In genomic region chr15:98119363-98119762, GRCm38 (mm10) we compare ENCODE assay signal across 21 mouse cellular contexts. TPM values are rescaled to one million over a fixed set of nuclear protein-coding genes. Genes with fewer than 3 reads are reported as not detected.
"Had no signal": no experiment of that assay in that cellular context is flagged by ENCODE, and none has a peak within 500 bp of the region (broad histone marks: within the 10 kb centered on the region; RNA-seq: fewer than 3 reads in every experiment).

No protein-coding gene starts in this region.

- DNase-seq: lung, adult 18-20 months; lung, embryonic 14.5 days; lung, postnatal 10 days; lung, postnatal 4 days; midbrain, embryonic 14.5 days; retina, postnatal 1 day; right cerebral cortex, adult 18-20 months; right cerebral cortex, postnatal 25 days; right cerebral cortex, postnatal 4 days; thymus, adult 2 months; thymus, postnatal 25 days; thymus, postnatal 4 days had no signal

- H3K4me3 ChIP-seq: midbrain, embryonic 10.5 days; midbrain, embryonic 12.5 days; myocyte; neural tube, embryonic 13.5 days; neural tube, embryonic 15.5 days; stomach, embryonic 15.5 days had no signal

- H3K27ac ChIP-seq: midbrain, embryonic 10.5 days; midbrain, embryonic 12.5 days; neural tube, embryonic 13.5 days; neural tube, embryonic 15.5 days; stomach, embryonic 15.5 days; stomach, postnatal 0 days had no signal

RNA-seq across cellular contexts. Expression of gene Ccdc184, which starts 47.6 kb away (rescaled TPM):
- total RNA-seq: megakaryocyte, adult 5-6 weeks; megakaryocyte-erythroid progenitor cell, adult 5-6 weeks had no signal
